Mouse (Mus musculus) embryonic facial prominence, embryonic 11.5 days (tissue): ENCODE measurements around the gene Dhx30. TPM values are rescaled to one million over a fixed set of nuclear protein-coding genes. Genes with fewer than 3 reads are reported as not detected.

Experiments
- ATAC-seq: fragments of 200-750 bp; cut with Nextera tagmentation; replicated peaks from 2 replicates; pipeline ENCODE4 v1.8.0; 2017; ENCODE audit warnings: low read depth; ENCODE audit not compliant: insufficient number of reproducible peaks, low FRiP score, low TSS enrichment
- DNase-seq: peaks from one replicate; pipeline ENCODE4 v3.0.0-alpha.2; 2015; ENCODE audit warnings: low spot score
- H3K27ac ChIP-seq: fragments of 300-500 bp; sonication (generic); replicated peaks from 2 replicates; pipeline ENCODE4 v1.5.1; 2014; ENCODE audit warnings: mild to moderate bottlenecking, low read depth, low read length, control low read depth
- H3K27me3 ChIP-seq: fragments of 300-500 bp; sonication (generic); 2 replicates; pipeline ENCODE4 v1.6.1; 2014; ENCODE audit warnings: mild to moderate bottlenecking, low read length, moderate library complexity, mixed read lengths; ENCODE audit not compliant: control insufficient read depth, insufficient read depth
- H3K36me3 ChIP-seq: fragments of 300-500 bp; sonication (generic); replicated peaks from 2 replicates; pipeline ENCODE4 v1.6.1; 2014; ENCODE audit warnings: low read depth, mild to moderate bottlenecking, low read length, moderate library complexity, mixed read lengths; ENCODE audit not compliant: control insufficient read depth, insufficient read depth
- H3K4me1 ChIP-seq: fragments of 300-500 bp; sonication (generic); 2 replicates; pipeline ENCODE4 v1.6.1; 2014; ENCODE audit warnings: low read length, mixed read lengths; ENCODE audit not compliant: control insufficient read depth, insufficient read depth
- H3K4me2 ChIP-seq: fragments of 300-500 bp; sonication (generic); 2 replicates; pipeline ENCODE4 v1.6.1; 2014; ENCODE audit warnings: low read depth, mild to moderate bottlenecking, control low read depth, low read length, moderate library complexity
- H3K4me3 ChIP-seq: fragments of 300-500 bp; sonication (generic); 2 replicates; pipeline ENCODE4 v1.5.1; 2014; ENCODE audit warnings: low read depth, low read length, control low read depth
- H3K9ac ChIP-seq: fragments of 300-500 bp; sonication (generic); replicated peaks from 2 replicates; pipeline ENCODE4 v1.6.1; 2014; ENCODE audit warnings: mild to moderate bottlenecking, control low read depth, low read length
- H3K9me3 ChIP-seq: fragments of 300-500 bp; sonication (generic); replicated peaks from 2 replicates; pipeline ENCODE4 v1.6.1; 2016; ENCODE audit warnings: mild to moderate bottlenecking, low read length, inconsistent platforms, mixed read lengths; ENCODE audit not compliant: control insufficient read depth
- WGBS: fragments of 180-500 bp; shearing (Covaris S2); extraction: QIAGEN DNeasy Blood & Tissue Kit; methylation state at CpG from one replicate; pipeline ENCODE4 v1.1.7; 2014; 5-methylcytosine and 5-hydroxymethylcytosine counted together
- polyA plus RNA-seq: library from polyadenylated mRNA; unstranded; fragments of >200 nt; fragmentation: Nextera tagmentation; extraction: Ambion mirVana; gene quantifications from 2 replicates; pipeline ENCODE4 v1.2.1, GENCODE M21; 2014

The Dhx30 gene
- polyA plus RNA-seq, 1 experiment from 2014 or later, result 171 TPM

- ATAC-seq (no peak), DNase-seq (no peak)
- H3K27ac ChIP-seq, result no peak overlapping the region
- no peak overlapping the region for H3K4me3 ChIP-seq
- no peaks in the 10 kb centered on the region for H3K4me1 ChIP-seq
- H3K27me3 ChIP-seq, result no peaks in the 10 kb centered on the region
- H3K9ac ChIP-seq, result no peak overlapping the region
- no peaks in the 10 kb centered on the region; the same call in 1 of the 2 replicates for H3K36me3 ChIP-seq
- no peak overlapping the region for H3K4me2 ChIP-seq
- no peaks in the 10 kb centered on the region for H3K9me3 ChIP-seq
Measured at GRCm38 (mm10) chr9:110064641-110065040, 53.0 kb downstream of the Dhx30 start.

GRCm38 (mm10) chr9:110062861-110063260, 54.8 kb downstream of the Dhx30 start:
- Histone ChIP-seq H3K4me2 (no peak overlapping the region), H3K4me3 (no peak overlapping the region), H3K27me3 (no peaks in the 10 kb centered on the region), H3K4me1 (no peaks in the 10 kb centered on the region), H3K9me3 (no peaks in the 10 kb centered on the region), H3K9ac (no peak overlapping the region), H3K36me3 (no peaks in the 10 kb centered on the region), H3K27ac (no peak overlapping the region)
- ATAC-seq (no peak), DNase-seq (no peak)
- 88% methylated on average over 6 of the region's 6 CpGs for WGBS

- WGBS, result 84% methylated on average over 7 of the region's 7 CpGs
- H3K9ac ChIP-seq, result no peak overlapping the region
- DNase-seq, result no peak
- H3K4me1 ChIP-seq, result no peaks in the 10 kb centered on the region
- H3K36me3 ChIP-seq, result no peaks in the 10 kb centered on the region
- no peak overlapping the region for H3K27ac ChIP-seq
- H3K9me3 ChIP-seq, result no peaks in the 10 kb centered on the region
- H3K27me3 ChIP-seq, result no peaks in the 10 kb centered on the region
- H3K4me2 ChIP-seq, result no peak overlapping the region
- ATAC-seq, result no peak
- no peak overlapping the region for H3K4me3 ChIP-seq
Measured at GRCm38 (mm10) chr9:110062405-110062804, 55.2 kb downstream of the Dhx30 start.

GRCm38 (mm10) chr9:110060761-110061160, 56.9 kb downstream of the Dhx30 start:
- no peak for DNase-seq
- H3K27me3 ChIP-seq, result no peaks in the 10 kb centered on the region
- no peak overlapping the region for H3K4me2 ChIP-seq
- H3K9ac ChIP-seq, result no peak overlapping the region
- 75% methylated on average over 2 of the region's 2 CpGs for WGBS
- H3K4me3 ChIP-seq, result no peak overlapping the region
- no peaks in the 10 kb centered on the region for H3K36me3 ChIP-seq
- no peak for ATAC-seq
- H3K9me3 ChIP-seq, result no peaks in the 10 kb centered on the region
- no peaks in the 10 kb centered on the region for H3K4me1 ChIP-seq
- no peak overlapping the region for H3K27ac ChIP-seq

- DNase-seq (no peak), ATAC-seq (no peak)
- Histone ChIP-seq H3K27me3 (no peaks in the 10 kb centered on the region), H3K4me3 (no peak overlapping the region), H3K9ac (no peak overlapping the region), H3K27ac (no peak overlapping the region), H3K36me3 (no peaks in the 10 kb centered on the region), H3K4me2 (no peak overlapping the region), H3K4me1 (no peaks in the 10 kb centered on the region), H3K9me3 (no peaks in the 10 kb centered on the region)
- WGBS, result 97% methylated on average over 1 of the region's 1 CpGs
Measured at GRCm38 (mm10) chr9:110057200-110057599, 60.4 kb downstream of the Dhx30 start.

GRCm38 (mm10) chr9:110054781-110055180, 62.8 kb downstream of the Dhx30 start:
- no peak overlapping the region for H3K9ac ChIP-seq
- no peaks in the 10 kb centered on the region for H3K27me3 ChIP-seq
- ATAC-seq (no peak), DNase-seq (no peak)
- no peak overlapping the region for H3K4me3 ChIP-seq
- H3K36me3 ChIP-seq, result no peaks in the 10 kb centered on the region
- H3K4me2 ChIP-seq, result no peak overlapping the region
- 79% methylated on average over 3 of the region's 3 CpGs for WGBS
- no peaks in the 10 kb centered on the region for H3K9me3 ChIP-seq
- no peaks in the 10 kb centered on the region for H3K4me1 ChIP-seq
- no peak overlapping the region for H3K27ac ChIP-seq

GRCm38 (mm10) chr9:110054080-110054421, 63.6 kb downstream of the Dhx30 start:
- Histone ChIP-seq H3K4me2 (no peak overlapping the region), H3K27ac (no peak overlapping the region), H3K36me3 (no peaks in the 10 kb centered on the region), H3K4me1 (no peaks in the 10 kb centered on the region), H3K9ac (no peak overlapping the region), H3K4me3 (no peak overlapping the region), H3K27me3 (no peaks in the 10 kb centered on the region), H3K9me3 (no peaks in the 10 kb centered on the region)
- WGBS, result 56% methylated on average over 2 of the region's 2 CpGs
- ATAC-seq (no peak), DNase-seq (no peak)

- DNase-seq (peak; percentile 14), ATAC-seq (0 out of 2 replicates have a peak, but pooled peaks have one; percentile 41)
- Histone ChIP-seq H3K36me3 (no peaks in the 10 kb centered on the region), H3K27ac (no peak overlapping the region), H3K9me3 (no peaks in the 10 kb centered on the region), H3K4me3 (no peak overlapping the region), H3K27me3 (no peaks in the 10 kb centered on the region), H3K9ac (no peak overlapping the region), H3K4me1 (no peaks in the 10 kb centered on the region), H3K4me2 (no peak overlapping the region)
- 42% methylated on average over 8 of the region's 8 CpGs for WGBS
Measured at GRCm38 (mm10) chr9:110053305-110054079, 64.1 kb downstream of the Dhx30 start.
